Mouse (Mus musculus) right cerebral cortex, postnatal 36 days (tissue): ENCODE results near the gene Gal3st4.

ENCODE experiments used
- DNase-seq, 2 experiments: peaks; one replicate each; pipeline ENCODE4 v3.0.0; 2022; ENCODE audit warnings: low spot score in 2 of 2, mixed read lengths in 1 of 2

The Gal3st4 gene

DNA sequence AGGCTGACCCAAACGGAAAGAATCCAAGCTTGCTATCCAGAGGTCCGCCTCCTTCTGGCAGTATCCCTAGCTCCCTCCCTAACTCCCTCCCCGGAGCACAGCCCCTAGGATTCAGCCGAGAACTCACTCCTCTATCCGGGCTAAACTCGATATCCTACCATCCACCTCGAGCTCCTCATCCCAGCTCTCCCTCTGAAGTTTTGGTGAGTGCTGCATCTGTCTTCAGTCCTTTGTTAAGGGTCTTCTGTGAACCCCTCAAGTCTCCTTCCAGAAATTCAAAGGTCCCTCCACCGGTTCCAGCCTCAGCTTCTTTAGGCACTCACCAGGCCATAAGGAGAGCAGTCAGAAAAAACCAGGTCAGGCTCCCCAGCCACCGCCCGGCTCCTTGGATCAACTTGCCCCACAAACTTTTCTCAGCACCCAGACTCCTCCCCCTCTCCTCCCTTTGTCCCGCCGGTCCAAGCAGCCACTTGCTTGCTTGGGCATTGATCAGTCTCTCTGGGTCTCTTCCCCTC, at the start of gene Gal3st4:
Gene Gal3st4 (minus strand): TSS at position 432 of the 515 bp plus-strand sequence.
- DNase-seq = no peak

DNA sequence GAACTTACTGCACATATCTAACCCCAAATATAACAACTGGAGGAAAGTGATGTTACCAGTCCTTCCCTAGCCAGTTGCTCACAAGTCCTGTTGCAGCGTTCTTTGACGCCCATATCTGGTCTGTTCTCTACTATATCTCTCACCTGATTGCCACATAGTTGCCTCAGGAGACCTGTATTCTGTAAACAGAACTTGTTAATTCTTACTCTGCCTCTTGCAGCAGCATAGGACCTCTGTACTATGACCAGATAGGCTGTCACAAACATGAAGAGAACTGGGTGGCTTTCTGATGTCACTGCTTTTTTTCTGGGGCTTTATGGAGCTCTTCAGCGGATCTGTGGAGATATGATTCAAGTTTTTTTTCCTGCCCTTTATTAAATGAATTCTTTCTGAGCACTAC, 40.2 kb upstream of the Gal3st4 start:
- DNase-seq = no peak

DNA sequence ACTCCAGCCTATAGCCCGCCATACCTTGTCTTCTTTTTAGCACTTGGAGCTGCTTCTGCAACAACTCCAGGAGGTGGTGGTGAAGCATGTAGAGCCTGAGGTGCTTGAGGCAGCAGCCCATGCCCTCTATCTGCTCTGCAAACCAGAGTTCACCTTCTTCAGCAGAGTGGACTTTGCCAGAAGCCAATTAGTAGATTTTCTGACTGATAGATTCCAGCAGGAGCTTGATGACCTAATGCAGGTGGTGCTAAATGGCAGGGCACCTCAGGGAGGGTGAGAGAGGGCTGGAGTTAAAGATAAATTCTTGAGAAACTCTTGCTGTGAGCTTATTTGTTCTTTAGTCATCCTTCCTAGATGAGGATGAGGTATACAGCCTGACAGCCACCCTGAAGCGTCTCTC, 27.0 kb upstream of the Gal3st4 start:
- DNase-seq = no peak

DNA sequence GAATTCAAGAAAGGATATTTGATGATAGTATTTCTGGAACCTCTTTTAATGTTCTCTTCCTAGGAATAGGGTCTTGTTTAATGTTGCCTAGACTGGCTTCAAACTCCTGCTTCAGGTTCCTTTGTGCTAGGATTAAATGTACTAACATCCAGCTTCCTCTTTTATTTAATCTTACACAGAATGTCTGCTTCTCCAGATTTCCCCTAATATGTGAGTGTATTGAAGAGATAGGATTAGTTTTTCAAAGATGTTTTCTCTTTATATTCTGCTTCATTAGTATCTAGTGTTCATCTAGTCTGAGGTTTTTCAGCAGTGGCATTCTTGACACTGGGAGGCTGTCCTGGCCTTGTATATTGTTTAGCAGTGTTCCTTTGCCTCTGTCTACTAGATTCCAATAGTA, 21.5 kb upstream of the Gal3st4 start:
- no peak for DNase-seq

DNA sequence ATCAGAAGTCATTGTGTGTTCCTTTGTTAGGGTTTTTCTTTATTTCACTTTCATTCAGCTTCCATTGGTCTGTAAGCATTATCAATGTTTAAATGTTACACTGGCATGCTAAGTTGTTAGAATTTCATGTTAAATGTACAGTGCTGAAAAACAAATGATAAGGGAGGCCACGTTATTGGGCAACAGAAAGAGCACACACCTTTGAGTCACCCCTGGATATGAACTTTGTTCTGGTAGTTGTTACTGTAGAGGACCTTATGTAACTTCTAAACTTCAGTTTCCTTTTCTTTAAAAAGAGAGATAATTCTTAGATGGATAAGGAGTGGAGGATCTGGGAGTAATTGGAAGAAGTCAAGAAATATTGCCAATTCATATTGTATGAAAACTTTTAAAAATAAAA, 19.0 kb upstream of the Gal3st4 start:
- DNase-seq = no peak

DNA sequence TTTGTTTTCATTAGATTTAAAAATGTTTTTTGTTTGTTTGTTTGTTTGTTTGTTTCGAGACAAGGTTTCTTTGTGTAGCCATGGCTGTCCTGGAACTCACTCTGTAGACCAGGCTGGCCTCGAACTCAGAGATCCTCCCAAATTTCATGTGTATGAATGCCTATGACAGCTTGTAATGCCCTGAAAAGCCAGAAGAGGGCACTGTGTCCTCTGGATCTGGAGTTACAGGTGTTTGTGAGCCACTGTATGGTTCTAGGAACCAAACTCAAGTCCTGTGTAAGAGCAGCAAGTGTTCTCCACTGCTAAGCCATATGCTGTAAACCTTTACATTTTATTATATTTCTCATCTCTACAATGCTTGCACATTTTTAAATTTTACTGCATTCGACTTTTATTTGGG, 15.2 kb upstream of the Gal3st4 start:
- no peak for DNase-seq

DNA sequence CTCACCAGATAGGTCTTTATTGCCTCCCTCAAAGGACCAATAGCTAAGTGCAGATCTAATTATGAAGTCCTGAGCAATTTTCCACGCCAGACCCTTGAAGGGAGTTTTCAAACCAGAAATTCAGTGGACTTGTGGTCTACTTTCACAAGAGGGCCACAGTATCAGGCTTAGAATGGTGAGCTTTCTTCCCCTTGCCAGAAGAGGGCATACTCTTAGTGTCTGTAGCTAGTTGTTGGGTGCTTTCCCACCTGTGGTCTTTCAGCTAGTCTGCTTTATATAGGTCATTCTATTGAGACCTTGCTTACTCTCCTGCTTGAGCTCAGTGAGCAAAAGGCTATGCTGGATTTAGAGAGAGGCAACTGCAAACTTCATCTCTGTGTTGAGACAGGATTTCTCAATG, 10.9 kb upstream of the Gal3st4 start:
- DNase-seq = no peak

DNA sequence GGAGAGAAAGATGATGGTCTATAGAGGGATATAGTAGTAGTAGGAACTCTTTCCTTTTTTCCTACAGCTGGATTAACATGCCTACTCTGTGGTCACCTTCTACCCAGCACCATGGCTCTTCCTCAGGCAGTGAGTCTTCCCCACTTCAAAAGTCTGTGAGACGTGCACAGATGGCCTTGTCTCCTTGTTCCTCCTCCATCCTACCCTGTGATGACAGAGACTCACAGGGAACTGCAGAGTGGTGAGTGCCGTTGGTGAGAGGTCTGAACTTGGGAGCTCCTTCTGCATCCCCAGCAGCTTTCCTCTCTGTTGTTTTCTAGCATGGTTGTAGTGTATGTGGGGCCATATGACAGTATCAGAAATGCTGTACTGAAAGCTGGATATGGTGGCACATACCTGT, 9.2 kb upstream of the Gal3st4 start:
- DNase-seq = no peak

DNA sequence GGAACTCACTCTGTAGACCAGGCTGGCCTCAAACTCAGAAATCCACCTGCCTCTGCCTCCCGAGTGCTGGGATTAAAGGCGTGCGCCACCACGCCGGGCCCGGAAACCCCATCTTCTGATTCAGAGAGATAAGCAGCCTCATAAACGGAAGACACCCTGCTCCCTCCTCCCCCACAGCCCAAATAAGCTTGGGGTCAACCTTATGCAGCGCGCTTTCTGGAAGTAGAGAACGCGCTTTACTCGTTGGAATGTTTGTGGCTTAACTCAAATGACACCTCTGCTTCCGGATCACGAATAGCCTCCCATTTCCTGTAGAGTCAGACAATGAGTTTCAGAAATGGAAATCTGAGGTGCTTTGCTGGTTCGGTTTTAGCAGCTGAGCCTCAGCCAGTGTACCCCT, 8.2 kb upstream of the Gal3st4 start:
- DNase-seq = no peak

DNA sequence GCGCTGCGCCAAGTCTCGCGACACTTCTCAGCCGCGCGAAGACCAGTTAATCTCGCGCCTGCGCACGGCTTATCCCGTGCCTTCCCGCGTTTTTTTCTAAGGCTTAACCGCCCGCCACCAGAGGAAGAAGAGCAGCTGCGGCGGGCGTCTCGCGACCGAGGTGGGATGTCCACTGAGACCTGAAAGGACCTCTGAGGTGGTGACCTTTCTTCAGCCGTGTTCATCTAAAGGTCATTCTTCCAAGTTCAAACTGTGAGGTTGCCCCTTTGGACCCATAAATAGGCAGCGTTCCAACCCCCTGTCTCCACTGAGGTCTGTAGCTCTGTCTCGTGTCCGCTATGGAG, 7.8 kb upstream of the Gal3st4 start:
- DNase-seq = no peak

DNA sequence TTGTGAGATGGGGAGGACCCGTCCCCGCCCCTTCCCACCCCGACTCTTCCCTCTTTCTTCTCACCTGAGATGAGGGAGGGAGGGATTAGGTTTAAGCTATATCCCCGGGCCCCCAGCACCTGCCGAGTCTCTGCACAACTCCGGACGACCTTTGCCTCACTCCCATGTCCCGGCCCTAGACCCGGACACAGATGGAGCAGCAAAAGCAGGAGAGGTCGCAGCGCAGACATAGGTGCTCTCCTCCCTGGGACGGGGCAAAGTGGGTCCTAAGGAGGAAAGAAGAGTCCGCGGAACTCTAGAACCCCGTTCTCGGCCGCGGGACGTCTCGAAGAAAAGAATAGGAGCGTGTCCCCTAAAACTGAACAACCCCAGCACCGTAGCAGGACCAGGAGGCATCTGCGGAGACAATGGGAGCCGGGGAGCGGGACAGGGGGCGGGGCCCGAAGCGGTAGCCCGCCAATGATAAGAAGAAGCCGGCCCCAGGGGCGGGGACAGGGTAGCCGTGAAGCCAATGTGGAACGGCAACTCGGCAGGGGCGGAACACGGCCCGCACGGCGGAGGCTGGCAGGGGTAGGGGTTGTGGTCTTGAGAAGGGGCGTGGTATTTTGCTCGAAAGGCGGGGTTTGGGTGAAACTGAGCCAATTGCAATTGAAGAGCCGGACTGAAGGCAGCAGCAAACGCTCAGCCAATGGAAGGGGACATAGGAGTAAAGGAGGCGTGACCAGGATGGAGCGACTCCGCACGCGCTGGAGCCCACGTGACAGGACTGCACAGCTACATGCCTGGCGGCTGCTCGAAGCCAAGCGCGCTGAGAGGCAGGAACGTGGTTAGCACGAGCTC, 7.2 kb upstream of the Gal3st4 start, which contains the start of the genes Gm43720, Gpc2 and Stag3:
Gene Gm43720 (minus strand): TSS at position 374 of the 840 bp plus-strand sequence.
Gene Gpc2 (minus strand): TSS at position 421 of the 840 bp plus-strand sequence.
Gene Stag3 (plus strand): TSS at position 656 of the 840 bp plus-strand sequence.
- DNase-seq = peak; percentile 51 to 69

DNA sequence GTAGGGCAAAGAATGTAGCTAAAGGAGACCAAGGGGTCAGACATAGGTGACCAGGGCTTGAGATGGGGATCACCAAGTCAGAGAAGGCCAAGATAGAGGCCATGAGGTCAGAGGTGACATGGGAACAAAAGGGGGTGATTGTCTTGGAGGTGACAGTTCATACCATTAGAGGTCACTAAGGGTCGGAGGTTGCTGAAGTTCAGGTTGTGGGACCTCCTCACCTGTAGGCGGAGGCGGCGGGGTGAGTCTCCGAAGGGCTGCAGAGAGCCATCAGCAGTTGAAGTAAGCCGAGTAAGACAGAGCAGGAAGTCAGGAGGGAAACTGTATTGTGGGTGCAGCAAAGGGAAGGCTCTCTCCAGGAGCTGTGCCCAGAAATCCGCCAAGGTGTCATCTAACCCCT, 5.4 kb upstream of the Gal3st4 start:
- DNase-seq = no peak

DNA sequence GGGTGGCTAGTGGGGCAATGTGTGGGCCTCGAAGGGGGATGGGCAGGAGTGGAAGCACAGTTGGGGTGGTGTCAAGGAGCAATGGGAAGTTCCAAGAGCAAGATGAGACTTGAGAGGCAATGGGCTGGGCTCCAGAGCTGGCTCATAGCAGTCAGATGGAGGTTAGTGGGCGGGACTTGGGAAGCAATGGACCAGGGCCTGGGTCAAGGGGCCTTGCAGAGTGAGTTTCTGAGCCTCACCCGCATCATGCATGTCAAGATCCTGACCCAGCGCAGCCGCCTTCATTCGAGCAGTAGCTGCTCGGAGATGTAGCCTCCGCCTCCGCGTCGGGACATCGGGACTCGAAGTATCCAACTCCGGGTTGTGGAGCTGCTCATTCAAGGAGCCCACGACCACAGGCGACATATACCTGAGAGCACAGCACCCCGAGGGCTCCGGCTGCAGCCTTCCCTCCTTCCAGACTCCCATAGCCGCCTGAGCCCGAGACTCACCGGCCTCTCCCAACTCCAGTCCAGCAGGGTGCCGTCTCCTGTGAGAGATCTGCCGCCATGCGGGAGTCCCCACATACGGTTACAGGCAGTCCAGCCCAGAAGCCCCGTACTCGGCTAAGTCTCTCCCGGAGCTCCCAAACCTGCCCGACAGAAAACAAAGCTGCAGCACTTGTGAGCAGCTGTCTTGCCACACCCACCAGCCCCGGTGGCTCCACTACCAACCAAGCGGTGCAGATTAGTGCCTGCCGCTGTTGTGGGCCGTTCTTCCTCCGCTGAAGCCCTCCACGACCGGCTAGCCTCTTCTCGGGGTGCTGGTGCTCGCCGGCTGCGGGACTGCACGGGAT, 2.8 kb upstream of the Gal3st4 start:
- DNase-seq = no peak

DNA sequence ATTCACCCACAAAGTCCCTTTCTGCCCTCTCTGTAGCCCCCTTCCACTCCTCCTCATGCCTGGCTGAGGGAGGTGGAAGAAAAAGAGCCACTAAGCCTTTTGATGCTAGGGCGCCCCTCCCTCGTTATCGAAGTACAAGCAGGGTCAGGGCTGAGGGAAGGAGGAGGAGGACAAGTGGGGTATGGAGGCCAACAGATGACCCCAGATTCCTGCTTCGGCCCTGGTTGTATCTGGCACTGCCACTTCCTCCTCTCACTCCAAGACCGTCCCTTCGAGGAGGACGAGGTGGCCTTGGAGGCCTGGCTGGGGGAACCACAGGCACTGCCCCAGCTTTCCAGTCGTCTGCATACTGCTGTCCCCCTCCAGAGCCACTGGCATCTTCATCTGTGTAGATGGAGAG, 1.5 kb upstream of the Gal3st4 start:
- no peak for DNase-seq

DNA sequence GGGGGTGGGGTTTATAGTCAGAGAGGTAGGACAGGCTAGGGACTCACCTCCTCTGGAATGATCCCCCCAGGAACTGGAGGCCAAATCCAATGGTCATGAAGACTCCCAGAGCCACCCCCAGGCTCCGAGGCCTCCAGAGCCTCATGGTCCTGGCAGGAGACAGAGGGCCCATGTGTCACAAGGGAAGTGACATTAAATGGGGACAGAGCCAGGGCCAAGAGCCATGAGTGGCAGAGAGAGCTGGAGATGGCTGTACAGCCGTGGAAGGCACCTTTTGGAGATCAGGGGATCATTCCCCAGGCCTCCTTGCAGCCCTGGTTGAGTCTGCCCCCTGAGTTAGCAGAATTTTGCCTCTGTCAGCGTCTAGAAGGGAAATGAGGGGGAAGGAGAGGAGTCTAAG, 1.4 kb downstream of the Gal3st4 start:
- no peak for DNase-seq

DNA sequence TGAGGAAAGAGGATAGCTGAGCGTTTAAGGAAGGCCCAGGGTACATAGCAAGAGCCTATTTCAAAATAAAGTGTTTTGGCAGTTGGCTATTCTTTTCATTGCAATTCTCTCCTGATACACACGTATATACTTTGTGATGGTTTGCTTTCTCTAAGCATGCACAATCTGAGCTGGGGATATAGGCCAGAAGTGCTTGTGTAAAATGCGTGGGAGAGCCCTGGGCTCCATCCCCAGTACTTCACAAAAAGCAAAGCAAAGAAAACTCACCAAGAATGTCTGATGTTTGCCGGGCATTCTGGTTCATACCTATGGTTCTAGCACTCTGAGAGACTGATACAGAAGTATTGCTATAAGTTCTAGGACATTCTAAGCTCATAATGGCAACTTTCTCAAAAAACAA, 3.7 kb downstream of the Gal3st4 start:
- no peak for DNase-seq

DNA sequence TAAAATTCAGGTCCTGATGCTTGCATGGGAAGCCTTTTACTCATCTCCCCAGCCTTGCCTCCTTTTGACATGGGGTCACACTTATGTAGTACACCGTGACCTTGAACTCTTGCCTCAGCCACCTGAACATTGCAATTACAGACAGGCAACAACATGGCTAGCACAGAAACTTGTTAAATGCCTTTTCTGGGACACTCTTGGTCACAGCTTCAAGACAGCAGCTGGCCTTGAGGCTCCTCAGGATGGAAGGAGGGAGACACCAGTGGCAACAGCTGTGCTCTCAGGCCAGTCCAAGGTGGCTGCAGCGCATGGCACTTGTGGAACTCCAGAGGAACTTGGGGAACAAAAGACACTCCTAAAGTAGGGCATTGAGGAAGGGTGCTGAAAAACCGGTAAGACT, 5.5 kb downstream of the Gal3st4 start:
- DNase-seq = no peak

DNA sequence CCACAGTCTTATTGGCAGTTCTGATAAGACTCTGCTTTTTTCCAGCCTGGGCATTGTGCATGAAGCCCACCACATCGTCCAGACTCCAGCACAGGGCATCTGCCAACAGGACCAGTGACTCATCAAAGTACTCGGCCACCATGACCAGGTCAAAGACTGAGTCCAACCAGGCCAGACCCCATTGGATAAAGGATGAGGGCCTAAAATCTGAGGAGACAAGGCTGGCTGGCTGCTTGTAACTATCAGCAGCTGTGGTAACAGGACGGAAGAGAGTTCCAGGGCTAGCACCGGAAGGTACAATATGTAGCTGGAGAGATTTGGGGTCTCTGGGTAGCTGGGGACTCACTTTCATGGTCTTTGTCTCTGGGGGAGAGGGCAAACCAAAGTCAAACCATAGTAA, 6.9 kb downstream of the Gal3st4 start:
- DNase-seq = no peak

DNA sequence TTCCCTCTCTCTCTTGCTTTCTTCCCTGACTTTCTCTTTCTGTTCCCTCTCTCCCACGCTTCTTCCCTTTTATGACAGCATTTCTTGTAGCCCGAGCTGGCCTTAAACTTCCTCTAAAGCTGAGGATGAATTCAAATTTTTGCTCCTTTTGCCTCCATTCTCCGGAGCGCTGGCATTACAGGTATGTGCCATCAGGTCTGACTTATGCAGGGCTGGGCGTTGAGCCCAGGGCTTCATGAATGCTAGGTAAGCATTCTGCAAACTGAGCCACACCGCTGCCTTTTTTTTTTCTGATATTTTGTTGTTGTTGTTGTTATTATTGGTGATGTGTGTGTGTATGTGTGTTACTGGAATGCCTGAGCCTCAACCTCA, 8.4 kb downstream of the Gal3st4 start:
- no peak for DNase-seq

DNA sequence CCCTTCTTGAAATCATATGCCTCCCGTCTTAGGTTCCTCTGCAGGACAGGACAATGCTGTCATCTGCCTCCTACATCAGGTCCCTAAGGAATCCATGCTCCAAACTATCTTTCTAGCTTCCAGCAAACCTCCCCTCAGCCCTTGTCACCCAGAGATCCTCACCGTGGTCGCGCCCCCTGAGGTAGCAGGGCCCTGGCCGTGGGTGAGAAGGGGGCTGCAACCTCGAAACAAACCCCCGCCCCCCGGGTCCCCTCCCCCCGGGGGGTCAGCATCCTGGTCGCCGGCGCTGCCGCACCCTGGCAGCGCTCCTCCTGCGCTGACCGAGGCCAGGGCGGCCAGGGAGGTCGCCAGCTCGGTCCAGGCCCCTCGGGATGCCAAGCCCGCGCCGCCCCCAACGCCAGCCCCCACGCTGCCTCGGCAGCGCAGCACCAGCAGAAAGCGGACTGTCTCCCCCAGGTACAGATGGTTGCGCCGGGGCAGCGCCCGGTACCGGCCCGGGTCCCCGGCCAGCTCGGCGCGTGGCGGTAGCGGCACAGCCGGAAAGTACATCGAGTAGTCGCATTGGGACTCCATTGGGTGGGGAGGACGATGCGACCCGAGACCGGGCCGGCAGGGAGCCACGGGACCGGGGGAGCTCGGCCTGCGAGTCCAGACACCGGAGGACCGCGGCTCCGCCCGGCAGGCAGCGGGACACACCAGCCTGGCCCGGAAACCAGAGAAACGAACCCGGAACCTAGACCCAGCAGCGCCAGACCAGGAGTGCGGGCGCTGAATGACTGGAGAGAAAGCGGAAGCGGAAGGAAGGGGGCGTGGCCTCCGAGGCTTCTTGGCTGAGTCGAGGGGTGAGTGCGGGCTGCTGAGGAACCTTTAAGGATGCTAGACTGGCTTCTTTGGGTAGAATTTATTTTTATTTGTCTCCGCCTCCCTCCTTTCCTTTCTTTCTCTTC, 9.1 kb downstream of the Gal3st4 start, which contains the start of gene BC037034:
Gene BC037034 (minus strand): TSS at position 774 of the 947 bp plus-strand sequence.
- peak; percentile 88 to 90 for DNase-seq

DNA sequence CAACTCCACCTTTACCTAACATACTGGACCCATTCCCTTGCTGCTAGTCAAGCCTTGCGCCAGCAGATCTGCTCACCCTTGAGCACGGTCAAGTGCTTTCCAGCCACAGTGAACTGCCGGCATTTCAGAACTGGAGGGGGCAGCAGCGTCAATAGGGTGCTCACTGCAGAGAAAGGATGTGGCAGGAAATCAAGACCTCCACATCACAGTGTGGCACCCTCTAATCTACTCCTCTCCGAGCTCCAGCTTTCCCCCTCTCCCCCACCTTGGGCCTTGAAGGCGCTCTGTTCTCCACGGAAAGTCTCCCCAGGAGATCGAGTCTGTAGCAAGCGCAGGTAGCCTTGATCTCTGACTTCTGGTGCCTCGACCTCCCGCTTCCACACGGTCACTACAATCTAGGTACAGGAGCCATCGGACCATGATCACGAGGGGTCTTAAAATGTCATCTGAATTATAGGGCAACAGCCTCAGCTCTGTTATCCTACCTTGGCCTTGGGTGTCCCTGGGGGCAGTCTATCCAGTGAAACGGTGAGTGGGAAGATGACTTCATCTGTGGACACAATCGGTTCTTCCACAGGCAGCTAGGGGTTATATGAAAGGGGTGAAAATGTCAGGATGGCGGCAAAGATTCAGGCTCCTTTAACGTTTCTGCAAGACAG, 9.9 kb downstream of the Gal3st4 start:
- no peak for DNase-seq
